Mouse (Mus musculus): ENCODE measurements around the gene Pdzrn3. TPM values are rescaled to one million over a fixed set of nuclear protein-coding genes. Genes with fewer than 3 reads are reported as not detected.

The Pdzrn3 gene
- polyA plus RNA-seq, 1 experiment: 13.8 TPM

- no peak overlapping the region for H3ac ChIP-seq (ENCODE audit: control insufficient read depth, insufficient read length)
- H3K4me3 ChIP-seq: no peak overlapping the region
- H3K27me3 ChIP-seq (ENCODE audit: control insufficient read depth, insufficient read depth, insufficient read length): no peaks in the 10 kb centered on the region
- no peak for TF ChIP-seq REST (IDR thresholded peaks at IDR 0.05; ENCODE audit: insufficient read depth, insufficient read length)
- TF ChIP-seq MYOD1 (IDR thresholded peaks at IDR 0.05; ENCODE audit: control insufficient read depth in 1 of 3, insufficient read length in 2 of 3, low read depth in 2 of 3): no peak
- no peak for TF ChIP-seq POLR2A (IDR thresholded peaks at IDR 0.05; ENCODE audit: insufficient read length, low read depth)
- no peak for TF ChIP-seq E2F4 (IDR thresholded peaks at IDR 0.05; ENCODE audit: insufficient read depth)
- TF ChIP-seq CEBPB (IDR thresholded peaks at IDR 0.05; ENCODE audit: insufficient read depth, poor library complexity, severe bottlenecking): no peak
- no peak for TF ChIP-seq USF1 (IDR thresholded peaks at IDR 0.05; ENCODE audit: low read depth)
- no peak for TF ChIP-seq TCF12 (IDR thresholded peaks at IDR 0.05; ENCODE audit: insufficient read depth, poor library complexity, severe bottlenecking)
- no peak for TF ChIP-seq TCF3 (IDR thresholded peaks at IDR 0.05; ENCODE audit: insufficient read length, low read depth)
- TF ChIP-seq SRF (IDR thresholded peaks at IDR 0.05; ENCODE audit: control insufficient read depth, insufficient read length, low read depth): no peak
- no peak for TF ChIP-seq MYOG (IDR thresholded peaks at IDR 0.05; ENCODE audit: control insufficient read depth in 1 of 3, insufficient read depth in 1 of 3, insufficient read length in 2 of 3, low read depth in 2 of 3)
- TF ChIP-seq MAX (IDR thresholded peaks at IDR 0.05; ENCODE audit: low read depth): no peak
- TF ChIP-seq POLR2AphosphoS2 (IDR thresholded peaks at IDR 0.05; ENCODE audit: insufficient read length, low read depth): no peak
- H3K36me3 ChIP-seq (ENCODE audit: control insufficient read depth, insufficient read depth): no peaks in the 10 kb centered on the region
- H3K4me2 ChIP-seq (ENCODE audit: low read depth): no peak overlapping the region
- no peaks in the 10 kb centered on the region for H3K79me2 ChIP-seq (ENCODE audit: control insufficient read depth, insufficient read depth)
Observed at GRCm38 (mm10) chr6:101392801-101393117, 15.1 kb upstream of the Pdzrn3 start.

GRCm38 (mm10) chr6:101392107-101392800, 14.6 kb upstream of the Pdzrn3 start:
- Histone ChIP-seq H3K4me3 (no peak overlapping the region), H3K4me2 (ENCODE audit: low read depth) (no peak overlapping the region), H3K36me3 (ENCODE audit: control insufficient read depth, insufficient read depth) (no peaks in the 10 kb centered on the region), H3ac (ENCODE audit: control insufficient read depth, insufficient read length) (no peak overlapping the region), H3K27me3 (ENCODE audit: control insufficient read depth, insufficient read depth, insufficient read length) (no peaks in the 10 kb centered on the region), H3K79me2 (ENCODE audit: control insufficient read depth, insufficient read depth) (no peaks in the 10 kb centered on the region)
- TF ChIP-seq POLR2AphosphoS2 (IDR thresholded peaks at IDR 0.05; ENCODE audit: insufficient read length, low read depth) (no peak), MYOD1 (IDR thresholded peaks at IDR 0.05; ENCODE audit: control insufficient read depth in 1 of 3, insufficient read length in 2 of 3, low read depth in 2 of 3) (no peak), TCF3 (IDR thresholded peaks at IDR 0.05; ENCODE audit: insufficient read length, low read depth) (no peak), SRF (IDR thresholded peaks at IDR 0.05; ENCODE audit: control insufficient read depth, insufficient read length, low read depth) (no peak), MYOG (IDR thresholded peaks at IDR 0.05; ENCODE audit: control insufficient read depth in 1 of 3, insufficient read depth in 1 of 3, insufficient read length in 2 of 3, low read depth in 2 of 3) (no peak), POLR2A (IDR thresholded peaks at IDR 0.05; ENCODE audit: insufficient read length, low read depth) (no peak), MAX (IDR thresholded peaks at IDR 0.05; ENCODE audit: low read depth) (no peak), E2F4 (IDR thresholded peaks at IDR 0.05; ENCODE audit: insufficient read depth) (no peak), USF1 (IDR thresholded peaks at IDR 0.05; ENCODE audit: low read depth) (no peak), CEBPB (IDR thresholded peaks at IDR 0.05; ENCODE audit: insufficient read depth, poor library complexity, severe bottlenecking) (no peak), REST (IDR thresholded peaks at IDR 0.05; ENCODE audit: insufficient read depth, insufficient read length) (no peak), TCF12 (IDR thresholded peaks at IDR 0.05; ENCODE audit: insufficient read depth, poor library complexity, severe bottlenecking) (no peak)

GRCm38 (mm10) chr6:101385490-101385889, 7.8 kb upstream of the Pdzrn3 start:
- H3K27me3 ChIP-seq (ENCODE audit: control insufficient read depth, insufficient read depth, insufficient read length): no peaks in the 10 kb centered on the region
- no peak overlapping the region for H3ac ChIP-seq (ENCODE audit: control insufficient read depth, insufficient read length)
- TF ChIP-seq POLR2AphosphoS2 (IDR thresholded peaks at IDR 0.05; ENCODE audit: insufficient read length, low read depth) (no peak), TCF12 (IDR thresholded peaks at IDR 0.05; ENCODE audit: insufficient read depth, poor library complexity, severe bottlenecking) (no peak), USF1 (IDR thresholded peaks at IDR 0.05; ENCODE audit: low read depth) (no peak), E2F4 (IDR thresholded peaks at IDR 0.05; ENCODE audit: insufficient read depth) (no peak), MYOG (IDR thresholded peaks at IDR 0.05; ENCODE audit: control insufficient read depth in 1 of 3, insufficient read depth in 1 of 3, insufficient read length in 2 of 3, low read depth in 2 of 3) (no peak), REST (IDR thresholded peaks at IDR 0.05; ENCODE audit: insufficient read depth, insufficient read length) (no peak), CEBPB (IDR thresholded peaks at IDR 0.05; ENCODE audit: insufficient read depth, poor library complexity, severe bottlenecking) (no peak), MYOD1 (IDR thresholded peaks at IDR 0.05; ENCODE audit: control insufficient read depth in 1 of 3, insufficient read length in 2 of 3, low read depth in 2 of 3) (no peak), POLR2A (IDR thresholded peaks at IDR 0.05; ENCODE audit: insufficient read length, low read depth) (no peak), SRF (IDR thresholded peaks at IDR 0.05; ENCODE audit: control insufficient read depth, insufficient read length, low read depth) (no peak), TCF3 (IDR thresholded peaks at IDR 0.05; ENCODE audit: insufficient read length, low read depth) (no peak), MAX (IDR thresholded peaks at IDR 0.05; ENCODE audit: low read depth) (no peak)
- H3K36me3 ChIP-seq (ENCODE audit: control insufficient read depth, insufficient read depth): no peaks in the 10 kb centered on the region
- no peaks in the 10 kb centered on the region for H3K79me2 ChIP-seq (ENCODE audit: control insufficient read depth, insufficient read depth)
- H3K4me3 ChIP-seq: no peak overlapping the region
- no peak overlapping the region for H3K4me2 ChIP-seq (ENCODE audit: low read depth)

- Histone ChIP-seq H3K4me3 (no peak overlapping the region), H3K36me3 (ENCODE audit: control insufficient read depth, insufficient read depth) (no peaks in the 10 kb centered on the region), H3K27me3 (ENCODE audit: control insufficient read depth, insufficient read depth, insufficient read length) (no peaks in the 10 kb centered on the region), H3K79me2 (ENCODE audit: control insufficient read depth, insufficient read depth) (no peaks in the 10 kb centered on the region), H3ac (ENCODE audit: control insufficient read depth, insufficient read length) (no peak overlapping the region), H3K4me2 (ENCODE audit: low read depth) (no peak overlapping the region)
- no peak for TF ChIP-seq TCF12 (IDR thresholded peaks at IDR 0.05; ENCODE audit: insufficient read depth, poor library complexity, severe bottlenecking)
- TF ChIP-seq MYOG (IDR thresholded peaks at IDR 0.05; ENCODE audit: control insufficient read depth in 1 of 3, insufficient read depth in 1 of 3, insufficient read length in 2 of 3, low read depth in 2 of 3): no peak
- TF ChIP-seq MAX (IDR thresholded peaks at IDR 0.05; ENCODE audit: low read depth): no peak
- TF ChIP-seq USF1 (IDR thresholded peaks at IDR 0.05; ENCODE audit: low read depth): no peak
- no peak for TF ChIP-seq POLR2AphosphoS2 (IDR thresholded peaks at IDR 0.05; ENCODE audit: insufficient read length, low read depth)
- TF ChIP-seq REST (IDR thresholded peaks at IDR 0.05; ENCODE audit: insufficient read depth, insufficient read length): no peak
- no peak for TF ChIP-seq MYOD1 (IDR thresholded peaks at IDR 0.05; ENCODE audit: control insufficient read depth in 1 of 3, insufficient read length in 2 of 3, low read depth in 2 of 3)
- TF ChIP-seq E2F4 (IDR thresholded peaks at IDR 0.05; ENCODE audit: insufficient read depth): no peak
- TF ChIP-seq POLR2A (IDR thresholded peaks at IDR 0.05; ENCODE audit: insufficient read length, low read depth): no peak
- no peak for TF ChIP-seq CEBPB (IDR thresholded peaks at IDR 0.05; ENCODE audit: insufficient read depth, poor library complexity, severe bottlenecking)
- TF ChIP-seq SRF (IDR thresholded peaks at IDR 0.05; ENCODE audit: control insufficient read depth, insufficient read length, low read depth): no peak
- TF ChIP-seq TCF3 (IDR thresholded peaks at IDR 0.05; ENCODE audit: insufficient read length, low read depth): no peak
Observed at GRCm38 (mm10) chr6:101384958-101385357, 7.3 kb upstream of the Pdzrn3 start.
